Mouse (Mus musculus): ENCODE measurements around the gene Add3. TPM values are rescaled to one million over a fixed set of nuclear protein-coding genes. Genes with fewer than 3 reads are reported as not detected.

The Add3 gene
- polyA plus RNA-seq, 1 experiment from 2014 or later, result 84.8 TPM

GRCm38 (mm10) chr19:53153096-53153495 is 12.9 kb downstream of the Add3 start:
- no peaks in the 10 kb centered on the region for H3K36me3 ChIP-seq (replicated peaks; ENCODE audit: control insufficient read depth, insufficient read depth, low read depth, low read length)
- ATAC-seq (replicated peaks; ENCODE audit: insufficient number of reproducible peaks, low FRiP score, low TSS enrichment, low read depth), result no peak
- DNase-seq (ENCODE audit: low spot score), result no peak
- H3K27me3 ChIP-seq (ENCODE audit: control insufficient read depth, insufficient read depth, low read length), result no peaks in the 10 kb centered on the region
- 88% methylated on average over 4 of the region's 4 CpGs for WGBS
- H3K27ac ChIP-seq (replicated peaks; ENCODE audit: low read depth, low read length), result no peak overlapping the region
- no peak overlapping the region for H3K9ac ChIP-seq (replicated peaks; ENCODE audit: low read length)
- no peaks in the 10 kb centered on the region for H3K4me1 ChIP-seq (ENCODE audit: control insufficient read depth, insufficient read depth, low read length)
- no peak overlapping the region for H3K4me2 ChIP-seq (ENCODE audit: low read depth, low read length)
- H3K4me3 ChIP-seq (ENCODE audit: low read depth, low read length), result no peak overlapping the region
- no peaks in the 10 kb centered on the region for H3K9me3 ChIP-seq (replicated peaks; ENCODE audit: control insufficient read depth, low read length)

GRCm38 (mm10) chr19:53154156-53154555 is 13.9 kb downstream of the Add3 start:
- Histone ChIP-seq H3K36me3 (replicated peaks; ENCODE audit: control insufficient read depth, insufficient read depth, low read depth, low read length) (no peaks in the 10 kb centered on the region), H3K9me3 (replicated peaks; ENCODE audit: control insufficient read depth, low read length) (no peaks in the 10 kb centered on the region), H3K9ac (replicated peaks; ENCODE audit: low read length) (no peak overlapping the region), H3K4me2 (ENCODE audit: low read depth, low read length) (no peak overlapping the region), H3K27ac (replicated peaks; ENCODE audit: low read depth, low read length) (no peak overlapping the region), H3K4me1 (ENCODE audit: control insufficient read depth, insufficient read depth, low read length) (no peaks in the 10 kb centered on the region), H3K4me3 (ENCODE audit: low read depth, low read length) (no peak overlapping the region), H3K27me3 (ENCODE audit: control insufficient read depth, insufficient read depth, low read length) (no peaks in the 10 kb centered on the region)
- DNase-seq (ENCODE audit: low spot score) (no peak), ATAC-seq (replicated peaks; ENCODE audit: insufficient number of reproducible peaks, low FRiP score, low TSS enrichment, low read depth) (no peak)
- WGBS, result 86% methylated on average over 3 of the region's 3 CpGs

- 88% methylated on average over 3 of the region's 3 CpGs for WGBS
- H3K9ac ChIP-seq (replicated peaks; ENCODE audit: low read length), result no peak overlapping the region
- ATAC-seq (replicated peaks; ENCODE audit: insufficient number of reproducible peaks, low FRiP score, low TSS enrichment, low read depth) (no peak), DNase-seq (ENCODE audit: low spot score) (no peak)
- no peaks in the 10 kb centered on the region for H3K27me3 ChIP-seq (ENCODE audit: control insufficient read depth, insufficient read depth, low read length)
- no peaks in the 10 kb centered on the region for H3K4me1 ChIP-seq (ENCODE audit: control insufficient read depth, insufficient read depth, low read length)
- H3K4me2 ChIP-seq (ENCODE audit: low read depth, low read length), result no peak overlapping the region
- H3K4me3 ChIP-seq (ENCODE audit: low read depth, low read length), result no peak overlapping the region
- no peaks in the 10 kb centered on the region for H3K36me3 ChIP-seq (replicated peaks; ENCODE audit: control insufficient read depth, insufficient read depth, low read depth, low read length)
- H3K27ac ChIP-seq (replicated peaks; ENCODE audit: low read depth, low read length), result no peak overlapping the region
- no peaks in the 10 kb centered on the region for H3K9me3 ChIP-seq (replicated peaks; ENCODE audit: control insufficient read depth, low read length)
These were observed 16.1 kb downstream of the Add3 start for GRCm38 (mm10) chr19:53156361-53156760.

GRCm38 (mm10) chr19:53157176-53157575 is 16.9 kb downstream of the Add3 start:
- WGBS, result 85% methylated on average over 5 of the region's 5 CpGs

GRCm38 (mm10) chr19:53159351-53159750 is 19.1 kb downstream of the Add3 start:
- no peak overlapping the region for H3K27ac ChIP-seq (replicated peaks; ENCODE audit: low read depth, low read length)
- no peak for DNase-seq (ENCODE audit: low spot score)
- ATAC-seq (replicated peaks; ENCODE audit: insufficient number of reproducible peaks, low FRiP score, low TSS enrichment, low read depth), result no peak
- H3K4me3 ChIP-seq (ENCODE audit: low read depth, low read length), result no peak overlapping the region
- no peaks in the 10 kb centered on the region for H3K27me3 ChIP-seq (ENCODE audit: control insufficient read depth, insufficient read depth, low read length)
- WGBS, result 24% methylated on average over 7 of the region's 7 CpGs
- H3K4me2 ChIP-seq (ENCODE audit: low read depth, low read length), result no peak overlapping the region
- H3K36me3 ChIP-seq (replicated peaks; ENCODE audit: control insufficient read depth, insufficient read depth, low read depth, low read length), result no peaks in the 10 kb centered on the region
- no peaks in the 10 kb centered on the region for H3K9me3 ChIP-seq (replicated peaks; ENCODE audit: control insufficient read depth, low read length)
- no peak overlapping the region for H3K9ac ChIP-seq (replicated peaks; ENCODE audit: low read length)
- no peaks in the 10 kb centered on the region for H3K4me1 ChIP-seq (ENCODE audit: control insufficient read depth, insufficient read depth, low read length)

More at GRCm38 (mm10) chr19:53157176-53157575, 16.9 kb downstream of the Add3 start:
- Histone ChIP-seq H3K27ac (replicated peaks; ENCODE audit: low read depth, low read length) (no peak overlapping the region), H3K4me3 (ENCODE audit: low read depth, low read length) (no peak overlapping the region), H3K4me2 (ENCODE audit: low read depth, low read length) (no peak overlapping the region), H3K4me1 (ENCODE audit: control insufficient read depth, insufficient read depth, low read length) (no peaks in the 10 kb centered on the region), H3K9ac (replicated peaks; ENCODE audit: low read length) (no peak overlapping the region), H3K27me3 (ENCODE audit: control insufficient read depth, insufficient read depth, low read length) (no peaks in the 10 kb centered on the region), H3K36me3 (replicated peaks; ENCODE audit: control insufficient read depth, insufficient read depth, low read depth, low read length) (no peaks in the 10 kb centered on the region), H3K9me3 (replicated peaks; ENCODE audit: control insufficient read depth, low read length) (no peaks in the 10 kb centered on the region)
- DNase-seq (ENCODE audit: low spot score) (no peak), ATAC-seq (replicated peaks; ENCODE audit: insufficient number of reproducible peaks, low FRiP score, low TSS enrichment, low read depth) (no peak)

- ATAC-seq (replicated peaks; ENCODE audit: insufficient number of reproducible peaks, low FRiP score, low TSS enrichment, low read depth) (no peak), DNase-seq (ENCODE audit: low spot score) (no peak)
- H3K4me2 ChIP-seq (ENCODE audit: low read depth, low read length), result no peak overlapping the region
- H3K36me3 ChIP-seq (replicated peaks; ENCODE audit: control insufficient read depth, insufficient read depth, low read depth, low read length), result no peaks in the 10 kb centered on the region
- no peak overlapping the region for H3K27ac ChIP-seq (replicated peaks; ENCODE audit: low read depth, low read length)
- H3K4me1 ChIP-seq (ENCODE audit: control insufficient read depth, insufficient read depth, low read length), result no peaks in the 10 kb centered on the region
- H3K9me3 ChIP-seq (replicated peaks; ENCODE audit: control insufficient read depth, low read length), result no peaks in the 10 kb centered on the region
- no peaks in the 10 kb centered on the region for H3K27me3 ChIP-seq (ENCODE audit: control insufficient read depth, insufficient read depth, low read length)
- no peak overlapping the region for H3K4me3 ChIP-seq (ENCODE audit: low read depth, low read length)
- no peak overlapping the region for H3K9ac ChIP-seq (replicated peaks; ENCODE audit: low read length)
- 92% methylated on average over 6 of the region's 6 CpGs for WGBS
These were observed 22.7 kb downstream of the Add3 start for GRCm38 (mm10) chr19:53162927-53163326.

- no peak overlapping the region for H3K4me3 ChIP-seq (ENCODE audit: low read depth, low read length)
- DNase-seq (ENCODE audit: low spot score), result no peak
- no peaks in the 10 kb centered on the region for H3K36me3 ChIP-seq (replicated peaks; ENCODE audit: control insufficient read depth, insufficient read depth, low read depth, low read length)
- no peaks in the 10 kb centered on the region for H3K27me3 ChIP-seq (ENCODE audit: control insufficient read depth, insufficient read depth, low read length)
- WGBS, result 83% methylated on average over 7 of the region's 7 CpGs
- H3K27ac ChIP-seq (replicated peaks; ENCODE audit: low read depth, low read length), result no peak overlapping the region
- H3K4me1 ChIP-seq (ENCODE audit: control insufficient read depth, insufficient read depth, low read length), result no peaks in the 10 kb centered on the region
- H3K9ac ChIP-seq (replicated peaks; ENCODE audit: low read length), result no peak overlapping the region
- H3K4me2 ChIP-seq (ENCODE audit: low read depth, low read length), result no peak overlapping the region
- ATAC-seq (replicated peaks; ENCODE audit: insufficient number of reproducible peaks, low FRiP score, low TSS enrichment, low read depth), result no peak
- no peaks in the 10 kb centered on the region for H3K9me3 ChIP-seq (replicated peaks; ENCODE audit: control insufficient read depth, low read length)
These were observed 24.4 kb downstream of the Add3 start for GRCm38 (mm10) chr19:53164645-53165044.

- no peak overlapping the region for H3K4me2 ChIP-seq (ENCODE audit: low read depth, low read length)
- 52% methylated on average over 4 of the region's 4 CpGs for WGBS
- H3K36me3 ChIP-seq (replicated peaks; ENCODE audit: control insufficient read depth, insufficient read depth, low read depth, low read length), result no peaks in the 10 kb centered on the region
- no peaks in the 10 kb centered on the region for H3K4me1 ChIP-seq (ENCODE audit: control insufficient read depth, insufficient read depth, low read length)
- H3K27me3 ChIP-seq (ENCODE audit: control insufficient read depth, insufficient read depth, low read length), result no peaks in the 10 kb centered on the region
- H3K4me3 ChIP-seq (ENCODE audit: low read depth, low read length), result no peak overlapping the region
- DNase-seq (ENCODE audit: low spot score) (no peak), ATAC-seq (replicated peaks; ENCODE audit: insufficient number of reproducible peaks, low FRiP score, low TSS enrichment, low read depth) (no peak)
- H3K9ac ChIP-seq (replicated peaks; ENCODE audit: low read length), result no peak overlapping the region
- no peak overlapping the region for H3K27ac ChIP-seq (replicated peaks; ENCODE audit: low read depth, low read length)
- no peaks in the 10 kb centered on the region for H3K9me3 ChIP-seq (replicated peaks; ENCODE audit: control insufficient read depth, low read length)
These were observed 25.3 kb downstream of the Add3 start for GRCm38 (mm10) chr19:53165305-53166240.

Data from embryonic facial prominence, embryonic 11.5 days (tissue).